Mouse (Mus musculus) heart, embryonic 16.5 days (tissue): ENCODE data around the gene Vmn1r197. TPM values are rescaled to one million over a fixed set of nuclear protein-coding genes. Genes with fewer than 3 reads are reported as not detected.
"Not testable (repeated sequence)": the region's sequence is repeated elsewhere in the genome, so short reads cannot be mapped to it uniquely, and the experiment has no call there.

ENCODE experiments used
- ATAC-seq: fragments of 200-750 bp; cut with Nextera tagmentation; replicated peaks from 2 replicates; pipeline ENCODE4 v1.8.0; 2017; ENCODE audit warnings: moderate number of reproducible peaks; ENCODE audit not compliant: insufficient read depth, low FRiP score; ENCODE audit errors: extremely low read depth
- H3K27ac ChIP-seq: fragments of 300-500 bp; sonication (generic); 2 replicates; pipeline ENCODE4 v1.5.1; 2014; ENCODE audit warnings: mild to moderate bottlenecking, low read length, control low read depth, moderate library complexity
- H3K27me3 ChIP-seq: fragments of 300-500 bp; sonication (generic); 2 replicates; pipeline ENCODE4 v1.6.1; 2014; ENCODE audit warnings: low read length, mixed read lengths; ENCODE audit not compliant: control insufficient read depth, insufficient read depth
- H3K36me3 ChIP-seq: fragments of 300-500 bp; sonication (generic); 2 replicates; pipeline ENCODE4 v1.6.1; 2014; ENCODE audit not compliant: control insufficient read depth, insufficient read depth
- H3K4me1 ChIP-seq: fragments of 300-500 bp; sonication (generic); 2 replicates; pipeline ENCODE4 v1.6.1; 2014; ENCODE audit warnings: low read length, mixed read lengths; ENCODE audit not compliant: control insufficient read depth, insufficient read depth
- H3K4me2 ChIP-seq: fragments of 300-500 bp; sonication (generic); 2 replicates; pipeline ENCODE4 v1.6.1; 2014; ENCODE audit warnings: low read depth, mild to moderate bottlenecking, control low read depth, low read length
- H3K4me3 ChIP-seq: fragments of 300-500 bp; sonication (generic); 2 replicates; pipeline ENCODE4 v1.5.1; 2014; ENCODE audit warnings: mild to moderate bottlenecking, control low read depth, low read length
- H3K9ac ChIP-seq: fragments of 300-500 bp; sonication (generic); 2 replicates; pipeline ENCODE4 v1.6.1; 2014; ENCODE audit warnings: low read length, control low read depth
- H3K9me3 ChIP-seq: fragments of 300-500 bp; sonication (generic); replicated peaks from 2 replicates; pipeline ENCODE4 v1.6.1; 2016; ENCODE audit warnings: low read length; ENCODE audit not compliant: control insufficient read depth
- WGBS: fragments of 180-500 bp; shearing (Covaris S2); extraction: QIAGEN DNeasy Blood & Tissue Kit; methylation state at CpG from one replicate; pipeline ENCODE4 v1.1.7; 2014; 5-methylcytosine and 5-hydroxymethylcytosine counted together
- polyA plus RNA-seq: library from polyadenylated mRNA; unstranded; fragments of >200 nt; fragmentation: Nextera tagmentation; extraction: Ambion mirVana; gene quantifications from 2 replicates; pipeline ENCODE4 v1.2.1, GENCODE M21; 2015

Vmn1r197 gene
- polyA plus RNA-seq, result not detected in 2 replicates

DNA sequence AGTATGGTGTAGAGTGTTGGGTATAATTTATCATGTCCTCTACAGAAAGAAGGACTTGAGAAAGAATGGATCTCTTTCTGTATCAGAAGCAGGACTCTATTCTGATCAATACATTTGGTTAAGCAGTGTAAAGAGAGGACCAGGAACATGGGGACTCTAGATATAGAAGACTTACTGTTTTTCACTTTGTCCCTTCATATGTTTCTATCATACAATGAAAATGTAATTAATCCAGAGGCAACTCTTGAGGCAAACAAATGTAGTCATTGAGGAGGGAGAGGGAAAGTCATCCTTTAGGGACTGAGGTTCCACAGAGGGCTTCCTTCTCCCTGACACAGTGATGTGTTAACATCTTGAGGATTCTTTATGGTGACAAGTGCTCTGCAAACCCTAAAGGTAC, at the start of gene Vmn1r197:
TSS of gene Vmn1r197 (plus strand) at position 301 of the 400 bp plus-strand sequence.
- no peaks in the 10 kb centered on the region for H3K36me3 ChIP-seq
- H3K27ac ChIP-seq, result no peak within 1 kb of the TSS
- no peak for ATAC-seq
- no peak within 1 kb of the TSS for H3K9ac ChIP-seq
- no peaks in the 10 kb centered on the region for H3K9me3 ChIP-seq
- no peak within 1 kb of the TSS for H3K4me3 ChIP-seq
- no peaks in the 10 kb centered on the region for H3K4me1 ChIP-seq
- H3K4me2 ChIP-seq, result no peak within 1 kb of the TSS
- H3K27me3 ChIP-seq, result no peaks in the 10 kb centered on the region

DNA sequence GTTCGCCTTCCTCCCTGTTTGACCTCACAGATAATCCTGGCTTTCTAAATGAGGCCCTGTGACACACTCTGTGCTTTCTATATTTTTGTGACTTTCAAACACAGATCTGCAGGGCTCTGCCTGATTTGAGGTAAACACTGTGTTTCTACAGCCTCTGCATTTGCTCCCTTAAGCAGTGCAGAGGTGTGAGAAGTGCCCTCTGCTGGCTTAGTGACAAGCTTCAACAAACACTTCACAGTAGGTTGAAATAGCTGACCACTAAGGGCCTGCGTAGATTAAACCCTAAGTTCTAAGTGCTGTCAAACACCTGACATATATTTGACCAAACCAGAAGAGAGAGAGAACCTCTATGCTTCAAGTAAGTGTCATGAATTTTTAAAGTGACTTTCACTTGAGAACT, 39.8 kb upstream of the Vmn1r197 start:
- Histone ChIP-seq H3K4me1 (no peaks in the 10 kb centered on the region), H3K27ac (no peak overlapping the region), H3K9me3 (no peaks in the 10 kb centered on the region), H3K4me2 (no peak overlapping the region), H3K4me3 (no peak overlapping the region), H3K36me3 (no peaks in the 10 kb centered on the region), H3K27me3 (no peaks in the 10 kb centered on the region), H3K9ac (no peak overlapping the region)
- no peak for ATAC-seq
- WGBS, result 51% methylated on average over 2 of the region's 2 CpGs

DNA sequence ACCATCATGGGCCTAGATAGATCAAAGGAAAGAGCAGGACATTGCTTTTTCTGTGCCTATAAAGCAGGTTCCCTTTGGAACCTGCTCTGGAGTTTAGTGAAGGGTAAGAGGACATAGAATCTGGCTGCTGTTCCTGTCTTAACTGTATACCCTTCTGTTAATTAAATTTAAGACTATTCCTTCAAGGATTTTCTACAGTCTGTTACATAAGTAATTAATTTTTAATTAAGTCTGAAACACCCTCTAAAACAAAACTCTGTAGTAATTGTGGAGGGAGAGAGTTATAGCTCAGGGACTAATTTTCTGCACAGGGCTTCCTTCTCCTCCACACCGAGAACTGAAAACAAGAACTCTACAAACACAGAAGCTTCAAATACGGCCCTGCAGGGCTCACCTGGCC, 34.8 kb upstream of the Vmn1r197 start, which contains the start of gene Vmn1r196:
TSS of gene Vmn1r196 (plus strand) at position 301 of the 400 bp plus-strand sequence.
- ATAC-seq, result no peak
- H3K9me3 ChIP-seq, result no peaks in the 10 kb centered on the region
- no peak within 1 kb of the TSS for H3K4me2 ChIP-seq
- H3K27ac ChIP-seq, result no peak within 1 kb of the TSS
- 80% methylated on average over 2 of the region's 2 CpGs for WGBS
- H3K27me3 ChIP-seq, result no peaks in the 10 kb centered on the region
- no peaks in the 10 kb centered on the region for H3K36me3 ChIP-seq
- no peak within 1 kb of the TSS for H3K4me3 ChIP-seq
- no peak within 1 kb of the TSS for H3K9ac ChIP-seq
- H3K4me1 ChIP-seq, result no peaks in the 10 kb centered on the region

DNA sequence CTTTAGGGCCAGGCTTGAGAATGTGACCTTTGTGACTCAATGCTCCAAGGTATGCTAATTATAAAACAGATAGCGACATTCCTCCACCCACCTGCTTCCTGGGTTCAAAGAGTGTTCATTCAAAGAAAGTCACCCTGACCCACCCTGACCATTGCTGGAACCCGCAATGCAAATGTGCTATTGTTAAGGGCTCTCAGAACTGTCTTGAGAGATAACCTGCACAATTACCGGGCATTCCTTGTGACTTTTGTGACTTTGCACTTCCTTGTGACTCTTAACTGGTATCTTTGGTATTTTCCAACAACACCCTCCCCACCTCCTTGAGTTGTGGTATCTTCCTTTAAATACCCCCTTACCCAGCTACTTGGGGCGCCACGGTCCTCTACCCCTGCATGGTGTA, 16.3 kb upstream of the Vmn1r197 start:
- ATAC-seq, result not testable (repeated sequence)
- 84% methylated on average over 5 of the region's 5 CpGs for WGBS

DNA sequence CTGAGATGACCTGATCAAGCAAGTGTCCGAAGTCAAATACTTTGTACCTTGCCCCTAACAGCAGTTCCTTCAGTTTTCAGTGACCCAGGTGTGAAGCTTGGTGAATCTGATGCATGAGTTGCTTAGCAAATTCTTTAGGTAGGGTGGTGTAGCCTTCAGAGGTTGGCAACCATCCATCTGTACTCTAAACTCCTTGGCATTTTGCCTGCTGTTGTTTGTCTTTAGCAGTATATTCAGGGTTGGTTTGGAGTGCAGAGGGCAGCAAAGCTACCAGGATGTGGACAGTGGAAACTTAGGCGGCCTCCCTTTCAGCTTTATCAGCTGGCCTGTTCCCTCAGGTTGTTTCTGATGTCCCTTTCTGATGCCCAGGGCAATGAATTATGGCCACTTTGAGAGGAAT, 9.0 kb upstream of the Vmn1r197 start:
- H3K9ac ChIP-seq, result no peak overlapping the region
- WGBS, result 64% methylated on average over 2 of the region's 2 CpGs
- H3K9me3 ChIP-seq, result no peaks in the 10 kb centered on the region
- no peak overlapping the region for H3K27ac ChIP-seq
- no peaks in the 10 kb centered on the region for H3K27me3 ChIP-seq
- H3K36me3 ChIP-seq, result no peaks in the 10 kb centered on the region
- H3K4me3 ChIP-seq, result no peak overlapping the region
- H3K4me1 ChIP-seq, result no peaks in the 10 kb centered on the region
- ATAC-seq, result no peak
- H3K4me2 ChIP-seq, result no peak overlapping the region

More for the DNA sequence above, 16.3 kb upstream of the Vmn1r197 start:
- not testable (repeated sequence) for H3K4me2 ChIP-seq, H3K9ac ChIP-seq, H3K36me3 ChIP-seq, H3K27ac ChIP-seq, H3K9me3 ChIP-seq, H3K4me1 ChIP-seq, H3K4me3 ChIP-seq, H3K27me3 ChIP-seq

GRCm38 (mm10) chr13:22317366-22317765, 7.0 kb upstream of the Vmn1r197 start:
- Histone ChIP-seq H3K27me3 (no peaks in the 10 kb centered on the region), H3K36me3 (no peaks in the 10 kb centered on the region), H3K9me3 (no peaks in the 10 kb centered on the region), H3K4me3 (no peak overlapping the region), H3K4me1 (no peaks in the 10 kb centered on the region), H3K9ac (no peak overlapping the region), H3K4me2 (no peak overlapping the region), H3K27ac (no peak overlapping the region)
- 68% methylated on average over 2 of the region's 2 CpGs for WGBS
- ATAC-seq, result no peak

DNA sequence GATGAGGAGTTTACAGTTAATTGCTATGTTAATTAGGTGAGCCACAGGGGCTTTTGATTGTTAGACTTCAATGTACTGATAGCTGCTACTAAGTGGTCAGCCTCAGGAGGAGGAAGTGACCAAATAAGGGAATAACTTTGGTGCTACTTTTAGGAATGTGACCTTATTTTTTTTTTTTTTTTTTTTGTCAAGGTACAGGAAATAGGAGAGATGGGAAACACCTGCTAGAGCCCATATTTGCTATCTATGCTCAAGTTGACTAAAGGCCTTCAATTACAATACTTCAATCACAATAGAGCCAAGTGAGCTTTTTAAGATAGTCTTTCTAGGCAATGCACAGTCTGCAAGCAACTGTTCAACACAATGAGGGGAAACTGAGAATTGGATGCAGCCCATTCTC, 4.3 kb upstream of the Vmn1r197 start:
- ATAC-seq, result no peak
- no peaks in the 10 kb centered on the region for H3K4me1 ChIP-seq
- no peak overlapping the region for H3K9ac ChIP-seq
- H3K36me3 ChIP-seq, result no peaks in the 10 kb centered on the region
- no peaks in the 10 kb centered on the region for H3K27me3 ChIP-seq
- H3K4me2 ChIP-seq, result no peak overlapping the region
- H3K9me3 ChIP-seq, result no peaks in the 10 kb centered on the region
- H3K4me3 ChIP-seq, result no peak overlapping the region
- no peak overlapping the region for H3K27ac ChIP-seq

GRCm38 (mm10) chr13:22333269-22333668, 8.9 kb downstream of the Vmn1r197 start:
- WGBS, result 54% methylated on average over 2 of the region's 2 CpGs
- H3K27me3 ChIP-seq, result no peaks in the 10 kb centered on the region
- no peak overlapping the region for H3K27ac ChIP-seq
- no peaks in the 10 kb centered on the region for H3K4me1 ChIP-seq
- H3K9ac ChIP-seq, result no peak overlapping the region
- H3K4me3 ChIP-seq, result no peak overlapping the region
- no peak overlapping the region for H3K4me2 ChIP-seq
- no peaks in the 10 kb centered on the region for H3K36me3 ChIP-seq
- ATAC-seq, result no peak
- no peaks in the 10 kb centered on the region for H3K9me3 ChIP-seq

- Histone ChIP-seq H3K27ac (no peak overlapping the region), H3K27me3 (no peaks in the 10 kb centered on the region), H3K4me1 (no peaks in the 10 kb centered on the region), H3K9ac (no peak overlapping the region), H3K4me3 (no peak overlapping the region), H3K9me3 (no peaks in the 10 kb centered on the region), H3K4me2 (no peak overlapping the region), H3K36me3 (no peaks in the 10 kb centered on the region)
- no peak for ATAC-seq
- WGBS, result 69% methylated on average over 1 of the region's 1 CpGs
Measured at GRCm38 (mm10) chr13:22335565-22335964, 11.2 kb downstream of the Vmn1r197 start.

GRCm38 (mm10) chr13:22350064-22350463, 25.7 kb downstream of the Vmn1r197 start, which contains the start of gene Vmn1r198:
Gene Vmn1r198, plus strand, starts transcription at chr13:22350364.
- Histone ChIP-seq H3K4me3 (no peak within 1 kb of the TSS), H3K9ac (no peak within 1 kb of the TSS), H3K4me2 (no peak within 1 kb of the TSS), H3K27ac (no peak within 1 kb of the TSS), H3K4me1 (no peaks in the 10 kb centered on the region), H3K27me3 (no peaks in the 10 kb centered on the region), H3K36me3 (no peaks in the 10 kb centered on the region), H3K9me3 (no peaks in the 10 kb centered on the region)
- ATAC-seq, result no peak
- WGBS, result 30% methylated on average over 1 of the region's 1 CpGs
